Mouse (Mus musculus): ENCODE measurements around the gene Limk2. TPM values are rescaled to one million over a fixed set of nuclear protein-coding genes. Genes with fewer than 3 reads are reported as not detected.

Limk2 gene
- 10 to 100 TPM; 95.5 to 98.4 TPM for total RNA-seq (2021)

- peak; percentile 83 to 85 for DNase-seq
Measured at GRCm38 (mm10) chr11:3408997-3409732, at the start of gene Limk2. Gene Limk2 (minus strand): TSS chr11:3409189.

DNA sequence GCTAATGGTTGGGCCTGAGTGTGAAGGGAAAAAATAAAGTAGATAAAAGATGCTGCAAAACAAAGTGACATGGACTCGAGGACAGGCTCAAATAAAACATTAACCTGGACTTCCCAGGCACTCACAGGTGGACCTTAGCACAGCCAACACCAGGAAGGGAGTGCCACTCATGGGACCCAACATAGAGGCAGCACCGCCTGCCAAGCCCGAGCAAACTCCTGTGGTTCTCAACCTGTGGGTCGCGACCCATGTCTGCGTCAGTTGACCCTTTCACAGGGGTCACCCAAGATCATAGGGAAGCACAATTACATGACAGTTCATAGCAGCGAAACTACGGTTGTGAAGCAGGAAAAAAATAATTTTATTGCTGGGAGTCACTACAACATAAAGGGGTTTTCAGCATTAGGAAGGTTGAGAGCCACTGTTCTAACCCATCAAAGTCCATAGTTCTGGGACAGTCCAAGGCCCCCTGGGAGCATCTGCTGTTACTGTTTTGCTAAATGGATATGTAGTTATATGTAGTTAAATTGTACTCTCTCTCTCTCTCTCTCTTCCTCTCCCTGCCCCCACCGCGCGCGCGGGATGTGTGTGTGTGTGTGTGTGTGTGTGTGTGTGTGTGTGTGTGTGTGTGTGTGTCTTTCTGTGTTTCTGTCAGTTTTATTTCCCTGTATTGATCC is 49.6 kb upstream of the Limk2 start:
- DNase-seq = no peak

DNA sequence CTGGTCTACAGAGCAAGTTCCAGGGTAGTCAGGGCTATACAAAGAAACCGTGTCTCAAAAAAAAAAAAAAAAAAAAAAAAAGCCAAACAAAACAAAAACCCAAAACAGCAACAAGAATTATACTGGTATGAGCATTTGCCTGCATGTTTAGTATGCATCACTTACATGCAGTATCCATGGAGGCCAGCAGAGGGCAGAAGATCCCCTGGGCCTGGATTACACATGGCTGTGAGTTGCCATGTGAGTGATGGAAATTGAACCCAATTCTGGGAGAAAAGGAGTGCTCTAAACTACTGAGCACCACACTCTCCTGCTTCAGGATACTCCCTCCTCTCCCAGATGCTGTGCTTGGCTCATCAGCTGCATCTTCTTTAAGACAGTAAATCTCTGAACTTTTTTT is 47.4 kb upstream of the Limk2 start:
- DNase-seq = peak; percentile 65 to 67

DNA sequence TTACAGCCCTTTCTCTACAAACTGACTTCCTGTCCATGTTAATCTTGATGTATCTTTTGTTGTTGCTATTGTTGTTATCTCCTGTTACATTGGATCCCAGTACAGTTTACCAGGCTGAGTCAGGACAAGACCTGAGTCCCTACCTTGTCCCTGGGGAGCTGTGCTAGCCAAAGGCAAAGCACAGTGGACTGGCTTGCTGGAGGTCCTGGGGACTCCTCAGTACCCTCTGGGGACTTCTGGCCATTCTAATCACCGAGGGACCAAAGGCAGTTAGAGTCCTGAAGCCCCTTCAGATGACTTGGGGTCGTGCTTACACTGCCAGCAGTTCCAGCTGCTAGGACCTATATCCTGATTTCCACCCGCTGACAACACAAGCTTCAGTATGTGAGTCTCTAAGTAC is 45.5 kb upstream of the Limk2 start:
- DNase-seq = no peak

GRCm38 (mm10) chr11:3453467-3453866 is 44.5 kb upstream of the Limk2 start:
- no peak for DNase-seq

DNA sequence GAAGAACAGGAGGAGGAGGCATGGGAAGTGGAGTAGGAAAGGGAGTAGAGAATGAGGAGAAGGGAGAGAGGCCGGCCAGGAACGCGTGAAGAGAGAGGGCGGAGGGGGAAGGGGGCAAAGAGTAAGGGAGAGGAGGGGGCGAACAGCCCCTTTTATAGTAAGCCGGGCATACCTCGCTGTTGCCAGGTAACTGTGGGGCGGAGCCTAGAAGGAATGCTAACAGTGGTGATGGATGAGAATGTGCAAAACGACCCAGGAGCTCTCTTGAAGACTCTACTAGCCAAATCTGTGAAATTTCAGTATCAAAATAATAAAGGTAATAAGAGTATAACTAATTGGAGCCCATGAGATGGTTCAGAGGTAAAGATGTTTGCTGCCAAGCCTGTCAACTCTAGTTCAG is 43.8 kb upstream of the Limk2 start:
- no peak for DNase-seq

- peak; percentile 93 to 94 for DNase-seq
Measured at GRCm38 (mm10) chr11:3452167-3452639, 43.2 kb upstream of the Limk2 start, which contains the start of gene Rnf185. Gene Rnf185 (minus strand): TSS chr11:3452363.

GRCm38 (mm10) chr11:3451701-3452163 is 42.7 kb upstream of the Limk2 start:
- DNase-seq = no peak

DNA sequence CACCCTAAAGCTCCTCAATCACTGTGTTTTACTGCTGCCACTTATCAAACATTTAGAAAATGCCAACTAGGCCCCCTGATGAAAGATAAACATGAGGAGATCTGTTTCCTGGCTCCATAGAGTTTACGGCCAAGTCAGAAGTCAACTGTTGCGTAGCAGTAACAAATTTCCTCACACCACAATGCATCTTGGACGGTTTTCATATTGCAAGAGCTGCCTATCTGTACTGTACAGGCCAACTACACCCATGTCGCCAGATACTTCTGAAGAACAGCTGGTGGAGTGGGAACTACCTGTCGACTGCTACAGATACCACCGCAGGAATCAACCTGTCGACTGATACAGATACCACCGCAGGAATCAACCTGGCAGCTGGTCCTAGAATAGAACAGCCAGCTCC is 35.9 kb upstream of the Limk2 start:
- no peak for DNase-seq

DNA sequence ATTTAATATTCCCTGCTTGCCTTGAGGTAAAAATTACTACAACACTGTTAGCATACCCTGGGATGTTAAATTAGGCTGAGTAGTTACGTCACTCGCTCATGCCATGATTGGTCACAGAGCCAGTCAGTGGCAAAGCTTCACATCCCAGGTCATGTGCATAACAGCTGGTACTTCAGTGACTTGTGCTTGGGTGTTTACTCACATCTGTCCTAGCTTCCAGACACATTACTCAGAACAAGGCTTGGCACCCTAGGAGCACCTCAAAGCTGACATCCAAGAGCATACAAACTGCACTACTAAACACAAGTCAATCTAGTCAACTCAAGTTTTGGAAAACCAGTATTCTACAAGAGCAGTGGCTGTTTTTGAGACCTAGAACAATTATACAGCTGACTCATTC is 34.1 kb upstream of the Limk2 start:
- DNase-seq = no peak

- DNase-seq = no peak
Measured at GRCm38 (mm10) chr11:3442677-3443076, 33.7 kb upstream of the Limk2 start.

GRCm38 (mm10) chr11:3441696-3442443 is 32.9 kb upstream of the Limk2 start:
- DNase-seq = no peak

DNA sequence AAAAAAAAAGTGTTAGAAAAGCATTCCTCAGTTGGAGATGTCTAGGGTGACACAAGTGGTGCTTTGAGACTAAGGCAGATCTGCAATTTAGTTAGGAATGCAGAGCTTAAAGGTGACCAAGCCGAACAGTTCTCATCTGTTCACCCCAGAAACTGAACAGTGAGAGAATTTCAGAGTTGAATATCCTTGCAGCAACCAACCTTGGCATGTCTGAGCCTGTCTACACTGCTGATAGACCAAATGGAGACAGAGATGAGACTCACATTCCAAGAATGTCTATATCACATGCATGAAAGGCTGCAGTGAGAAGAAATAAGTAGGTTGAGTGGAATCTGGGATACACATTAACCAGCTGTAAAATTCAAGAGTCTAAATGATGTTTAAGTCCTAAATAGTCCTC is 28.6 kb upstream of the Limk2 start:
- DNase-seq = no peak

DNA sequence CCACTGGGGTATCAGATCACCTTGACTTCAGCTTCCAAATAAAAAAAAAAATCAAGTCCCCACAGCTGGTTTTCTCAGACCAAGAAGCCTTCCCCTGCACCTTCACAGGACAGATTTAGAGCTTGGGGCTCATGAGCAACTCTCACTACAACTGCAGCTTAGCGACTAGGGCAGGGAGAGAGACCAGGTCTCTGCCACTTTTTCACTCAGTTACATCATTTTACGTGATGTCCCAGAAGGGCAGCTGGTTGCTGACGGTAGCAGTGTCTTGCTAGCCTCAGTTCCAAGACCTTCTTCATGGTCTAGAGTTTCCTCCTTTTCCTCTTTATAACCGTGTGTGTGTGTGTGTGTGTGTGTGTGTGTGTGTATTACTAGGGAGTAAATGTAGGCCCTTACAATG is 24.8 kb upstream of the Limk2 start:
- DNase-seq = no peak

GRCm38 (mm10) chr11:3431976-3432603 is 23.1 kb upstream of the Limk2 start:
- DNase-seq = no peak

DNA sequence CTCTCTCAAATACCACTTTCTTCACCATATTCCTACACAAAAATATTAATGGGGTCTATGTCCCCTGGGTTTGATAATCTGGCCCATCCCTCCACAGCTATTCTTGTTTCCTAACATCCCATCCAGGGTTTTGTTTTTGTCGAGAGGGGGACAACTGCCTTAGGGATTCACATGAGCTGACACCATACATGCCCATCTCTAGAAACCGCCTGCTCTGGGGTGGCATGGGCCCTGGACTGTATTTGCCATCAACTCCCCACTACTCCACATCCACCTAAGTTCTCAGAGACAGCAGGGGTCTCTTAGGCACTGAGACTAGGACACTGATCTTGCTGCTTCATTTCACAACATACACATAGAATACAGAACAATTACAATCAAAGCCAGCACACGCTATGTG is 22.5 kb upstream of the Limk2 start:
- no peak for DNase-seq

DNA sequence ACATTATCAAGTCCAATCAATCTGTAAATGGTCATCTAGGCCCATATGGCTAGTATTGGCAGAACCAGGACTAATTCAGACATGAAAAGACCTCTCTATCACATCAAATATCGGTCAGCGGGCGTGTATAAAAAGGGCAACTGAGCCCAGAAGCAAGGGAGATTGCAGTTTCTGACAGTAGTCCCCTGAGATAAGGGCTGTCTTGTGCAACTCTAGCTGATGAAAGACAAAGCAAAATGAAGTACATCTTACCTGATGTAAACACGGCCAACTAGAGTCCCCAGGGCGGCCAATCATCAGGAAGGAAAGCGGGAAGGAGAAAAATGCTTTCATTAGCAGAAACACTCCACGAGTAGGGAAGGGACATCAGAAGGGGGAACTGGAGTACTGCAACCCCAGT is 19.6 kb upstream of the Limk2 start:
- no peak for DNase-seq

GRCm38 (mm10) chr11:3427697-3428230 is 18.8 kb upstream of the Limk2 start:
- no peak for DNase-seq

DNA sequence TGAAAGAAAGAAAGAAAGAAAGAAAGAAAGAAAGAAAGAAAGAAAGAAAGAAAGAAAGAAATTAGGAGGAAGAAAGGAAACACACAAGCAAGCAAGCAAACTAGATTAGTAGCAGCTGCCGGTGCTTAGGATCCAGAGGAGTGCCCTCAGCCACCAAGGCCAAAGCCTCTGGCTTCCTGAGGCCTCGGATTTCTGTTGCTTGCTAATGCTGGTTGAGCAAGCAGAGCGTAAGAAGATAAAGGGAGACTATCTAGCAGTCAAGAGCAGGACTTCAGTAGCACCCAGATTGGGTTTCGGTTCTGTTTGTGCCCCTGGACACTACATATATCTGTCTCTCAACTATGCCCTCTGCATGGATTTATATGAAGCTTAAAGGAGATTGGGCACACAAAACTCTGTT is 13.3 kb upstream of the Limk2 start:
- no peak for DNase-seq

GRCm38 (mm10) chr11:3418741-3419140 is 9.8 kb upstream of the Limk2 start:
- no peak for DNase-seq

DNA sequence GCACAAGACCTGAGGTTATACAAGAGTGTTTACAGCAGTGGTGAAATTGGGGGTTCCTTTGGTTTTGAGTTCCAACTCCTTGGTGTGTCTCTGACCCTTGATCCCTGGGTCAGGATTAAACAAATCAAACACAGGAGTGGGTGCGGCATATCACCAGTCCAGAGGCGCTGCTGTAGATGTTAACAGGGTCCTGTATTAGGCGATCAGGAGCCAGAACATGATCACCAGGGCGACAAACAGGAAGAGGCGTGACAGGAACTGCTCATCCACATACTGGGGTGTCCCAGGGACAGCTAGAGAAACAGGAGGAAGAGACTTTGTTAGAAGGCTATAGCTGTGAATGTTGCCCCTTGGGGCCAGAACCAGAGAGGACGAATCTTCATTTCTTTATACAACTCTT is 8.8 kb upstream of the Limk2 start:
- no peak for DNase-seq

GRCm38 (mm10) chr11:3416399-3416798 is 7.4 kb upstream of the Limk2 start:
- no peak for DNase-seq

Measured in layer of hippocampus, postnatal 36 days (tissue).